Mouse (Mus musculus): ENCODE data around the gene Omp. TPM values are rescaled to one million over a fixed set of nuclear protein-coding genes. Genes with fewer than 3 reads are reported as not detected.

Omp gene
- polyA plus RNA-seq, 1 experiment from 2014 or later: 0.28 TPM

DNA sequence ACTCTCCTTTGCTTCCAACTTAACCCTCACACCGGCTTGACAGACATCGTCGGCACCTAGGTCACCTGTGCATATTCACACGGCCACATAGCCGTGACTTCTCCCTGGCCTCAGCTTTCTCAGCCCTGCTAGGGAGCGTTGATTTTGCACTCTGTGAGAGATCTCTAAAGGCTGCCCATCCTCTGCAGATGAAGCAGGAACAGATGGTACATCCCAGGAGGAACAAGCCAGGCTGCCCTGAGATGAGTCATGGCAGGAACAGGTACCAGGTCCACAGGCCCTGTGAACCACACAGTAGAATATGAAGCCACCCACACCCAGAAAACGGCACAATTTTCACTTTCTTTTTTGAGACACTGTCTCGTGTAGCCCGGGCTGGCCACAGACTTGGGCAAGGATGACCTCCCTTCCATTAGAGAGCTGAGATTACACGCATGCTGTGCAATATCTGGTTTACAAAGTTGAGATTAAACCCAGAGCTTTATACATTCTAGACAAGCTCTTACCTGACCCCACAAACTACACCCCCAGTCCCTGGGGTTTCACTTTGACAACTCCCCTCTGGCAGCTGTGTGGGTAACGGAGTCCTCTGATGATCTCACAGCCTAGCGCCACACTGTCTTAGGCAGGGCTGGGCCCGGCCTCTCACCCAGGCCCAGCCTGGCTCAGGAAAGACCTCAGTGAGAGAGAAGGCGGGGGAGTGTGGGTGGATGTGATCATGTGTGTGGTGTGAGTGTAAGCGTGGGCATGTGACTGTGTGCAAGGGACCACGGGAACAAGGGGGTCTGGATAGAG lies 36.5 kb downstream of the Omp start:
- ATAC-seq: no peak
- 84% methylated on average over 16 of the region's 16 CpGs for WGBS
- H3K4me1 ChIP-seq (replicated peaks): peaks cover 9% of the 10 kb centered on the region
- no peaks in the 10 kb centered on the region for H3K36me3 ChIP-seq
- no peak overlapping the region for H3K27ac ChIP-seq
- no peaks in the 10 kb centered on the region for H3K9me3 ChIP-seq
- 0 out of 2 replicates have a peak overlapping the region, but pooled peaks have one; percentile 19 for H3K9ac ChIP-seq (replicated peaks)
- no peak overlapping the region for H3K4me3 ChIP-seq (replicated peaks)
- H3K4me2 ChIP-seq (replicated peaks): no peak overlapping the region
- peaks cover 28% of the 10 kb centered on the region for H3K27me3 ChIP-seq

DNA sequence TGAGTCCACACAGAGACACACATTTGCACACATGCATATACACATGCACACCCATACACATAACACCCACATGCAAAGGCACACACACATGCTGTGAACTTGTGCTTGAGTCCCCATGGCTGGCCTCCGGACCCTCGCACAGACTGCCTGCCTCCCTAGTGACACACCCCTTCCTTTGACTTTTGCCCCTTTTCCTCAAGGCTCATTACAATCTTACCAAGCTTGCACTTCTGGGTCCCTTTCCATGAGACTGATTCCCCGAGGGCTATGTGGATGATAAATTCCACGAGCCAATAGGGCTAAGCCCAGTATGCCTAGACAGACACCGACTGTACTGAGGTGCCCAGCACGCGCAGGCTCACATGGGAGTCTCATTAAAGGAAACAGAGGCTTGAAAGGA lies 39.0 kb downstream of the Omp start:
- H3K27ac ChIP-seq: no peak overlapping the region
- H3K4me3 ChIP-seq (replicated peaks): no peak overlapping the region
- WGBS: 89% methylated on average over 7 of the region's 7 CpGs
- peaks cover 12% of the 10 kb centered on the region for H3K27me3 ChIP-seq
- no peaks in the 10 kb centered on the region for H3K36me3 ChIP-seq
- no peak for ATAC-seq
- no peaks in the 10 kb centered on the region for H3K9me3 ChIP-seq
- H3K4me2 ChIP-seq (replicated peaks): no peak overlapping the region
- peaks cover 24% of the 10 kb centered on the region for H3K4me1 ChIP-seq (replicated peaks)
- H3K9ac ChIP-seq (replicated peaks): no peak overlapping the region

GRCm38 (mm10) chr7:98104481-98105435 lies 40.5 kb downstream of the Omp start:
- Histone ChIP-seq H3K27me3 (0 out of 2 replicates have a peak, but pooled peaks cover 2% of the 10 kb centered on the region), H3K4me1 (replicated peaks) (peaks cover 23% of the 10 kb centered on the region), H3K9me3 (no peaks in the 10 kb centered on the region), H3K9ac (replicated peaks) (0 out of 2 replicates have a peak overlapping the region, but pooled peaks have one; percentile 32), H3K4me2 (replicated peaks) (no peak overlapping the region), H3K4me3 (replicated peaks) (no peak overlapping the region), H3K36me3 (no peaks in the 10 kb centered on the region), H3K27ac (no peak overlapping the region)
- 70% methylated on average over 16 of the region's 16 CpGs for WGBS
- no peak for ATAC-seq

GRCm38 (mm10) chr7:98103942-98104292 lies 41.4 kb downstream of the Omp start:
- Histone ChIP-seq H3K4me3 (replicated peaks) (no peak overlapping the region), H3K27ac (no peak overlapping the region), H3K4me2 (replicated peaks) (no peak overlapping the region), H3K9ac (replicated peaks) (no peak overlapping the region), H3K36me3 (no peaks in the 10 kb centered on the region), H3K27me3 (no peaks in the 10 kb centered on the region), H3K9me3 (no peaks in the 10 kb centered on the region), H3K4me1 (replicated peaks) (peaks cover 23% of the 10 kb centered on the region)
- ATAC-seq: no peak; the same call in 1 of the 2 replicates
- 84% methylated on average over 5 of the region's 5 CpGs for WGBS

DNA sequence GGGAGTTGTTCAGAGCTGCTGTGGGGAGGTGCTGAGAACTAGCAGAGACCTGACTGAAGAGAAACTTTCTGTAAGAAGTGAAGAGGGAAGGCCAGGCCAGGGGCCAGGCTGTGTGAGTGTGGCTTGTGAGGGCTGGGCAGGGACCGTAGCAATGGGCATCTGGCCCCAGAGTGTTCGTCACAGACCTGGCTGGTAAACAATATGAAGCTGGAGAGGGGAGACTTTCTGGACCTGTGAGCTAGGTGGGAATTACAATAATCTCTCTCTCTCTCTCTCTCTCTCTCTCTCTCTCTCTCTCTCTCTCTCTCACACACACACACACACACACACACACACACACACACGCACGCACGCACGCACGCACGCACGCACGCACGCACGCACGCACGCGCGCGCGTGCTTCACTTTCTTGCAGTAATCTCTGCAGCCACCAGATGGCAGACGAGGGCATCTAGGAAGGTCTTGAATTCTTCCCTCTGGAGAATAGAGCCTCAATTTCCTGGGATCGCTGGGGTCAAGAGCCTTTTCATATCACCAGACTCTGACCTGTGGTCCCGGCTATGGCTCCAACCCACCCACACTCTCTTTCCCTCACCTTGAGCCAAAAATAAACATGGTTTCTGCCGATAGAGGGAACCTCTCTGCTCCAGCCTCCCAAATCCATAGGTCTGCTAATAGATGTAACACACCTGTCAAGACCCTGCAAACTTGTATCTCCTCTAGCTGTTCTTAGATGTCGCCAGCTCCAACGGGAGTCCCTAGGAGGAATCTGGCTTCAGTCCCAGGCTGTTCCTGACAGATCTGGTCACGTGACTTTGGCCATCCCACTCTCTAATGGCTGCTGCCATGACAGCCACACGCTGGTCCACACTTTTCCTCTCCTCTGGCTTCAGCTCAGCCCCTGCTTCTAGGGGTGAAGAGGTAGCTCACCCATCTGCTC lies 42.0 kb downstream of the Omp start:
- Histone ChIP-seq H3K4me1 (replicated peaks) (peaks cover 23% of the 10 kb centered on the region), H3K4me3 (replicated peaks) (peak overlapping the region; percentile 31), H3K27ac (0 out of 2 replicates have a peak overlapping the region, but pooled peaks have one; percentile 51), H3K9ac (replicated peaks) (peak overlapping the region; percentile 65), H3K4me2 (replicated peaks) (peak overlapping the region; percentile 54), H3K36me3 (no peaks in the 10 kb centered on the region), H3K27me3 (no peaks in the 10 kb centered on the region), H3K9me3 (no peaks in the 10 kb centered on the region)
- WGBS: 14% methylated on average over 22 of the region's 26 CpGs
- peak; percentile 84 for ATAC-seq

DNA sequence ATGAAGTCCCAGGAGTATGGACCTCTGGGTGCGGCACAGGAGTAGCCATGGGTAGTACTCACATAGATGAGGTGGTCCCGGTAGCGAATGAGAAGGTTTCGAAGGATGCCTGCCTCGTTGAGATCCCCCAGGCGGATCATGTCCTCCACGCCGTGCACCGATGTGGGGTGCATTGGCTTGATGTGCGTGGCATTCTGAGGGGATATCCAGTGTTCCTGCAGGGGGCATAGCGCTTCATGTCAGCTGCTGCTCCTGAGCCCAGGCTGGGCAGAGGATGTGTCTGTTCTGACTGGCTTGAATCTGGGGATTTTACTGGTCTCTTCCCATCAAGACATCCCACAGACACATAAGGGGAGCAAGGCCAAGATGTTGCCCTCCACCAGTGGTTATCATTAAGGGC lies 42.8 kb downstream of the Omp start:
- 94% methylated on average over 11 of the region's 11 CpGs for WGBS
- Histone ChIP-seq H3K4me1 (replicated peaks) (peaks cover 23% of the 10 kb centered on the region), H3K36me3 (peaks cover 7% of the 10 kb centered on the region), H3K9ac (replicated peaks) (peak overlapping the region; percentile 65; the same call in 1 of the 2 replicates), H3K4me3 (replicated peaks) (no peak overlapping the region), H3K4me2 (replicated peaks) (peak overlapping the region; percentile 54), H3K9me3 (no peaks in the 10 kb centered on the region), H3K27me3 (no peaks in the 10 kb centered on the region), H3K27ac (0 out of 2 replicates have a peak overlapping the region, but pooled peaks have one; percentile 39)
- ATAC-seq: peak; percentile 37

- ATAC-seq: no peak
These were observed 47.7 kb downstream of the Omp start for GRCm38 (mm10) chr7:98097557-98097956.

GRCm38 (mm10) chr7:98095852-98096251 lies 49.5 kb downstream of the Omp start:
- Histone ChIP-seq H3K4me1 (replicated peaks) (no peaks in the 10 kb centered on the region), H3K4me2 (replicated peaks) (no peak overlapping the region), H3K36me3 (peaks cover 39% of the 10 kb centered on the region), H3K27ac (no peak overlapping the region), H3K9ac (replicated peaks) (no peak overlapping the region), H3K27me3 (no peaks in the 10 kb centered on the region), H3K9me3 (no peaks in the 10 kb centered on the region), H3K4me3 (replicated peaks) (no peak overlapping the region)
- 92% methylated on average over 4 of the region's 4 CpGs for WGBS
- no peak for ATAC-seq

More at GRCm38 (mm10) chr7:98097557-98097956, 47.7 kb downstream of the Omp start:
- no peaks in the 10 kb centered on the region for H3K27me3 ChIP-seq
- no peak overlapping the region for H3K4me3 ChIP-seq (replicated peaks)
- H3K4me2 ChIP-seq (replicated peaks): no peak overlapping the region
- H3K9ac ChIP-seq (replicated peaks): no peak overlapping the region
- no peak overlapping the region for H3K27ac ChIP-seq
- 96% methylated on average over 8 of the region's 8 CpGs for WGBS
- H3K36me3 ChIP-seq: peaks cover 28% of the 10 kb centered on the region
- peaks cover 14% of the 10 kb centered on the region for H3K4me1 ChIP-seq (replicated peaks)
- no peaks in the 10 kb centered on the region for H3K9me3 ChIP-seq

Other genes with a start within 250 kb of the Omp start
- gene Gdpd4, start 225.5 kb downstream of the Omp start, polyA plus RNA-seq (2015; fragmentation: Nextera tagmentation; extraction: Ambion mirVana): not detected in 2 replicates
- 17.8 and 19.0 TPM in 2 replicates for gene Myo7a, start 26.0 kb downstream of the Omp start, polyA plus RNA-seq (2015; fragmentation: Nextera tagmentation; extraction: Ambion mirVana)
- gene Capn5, start 32.8 kb upstream of the Omp start, polyA plus RNA-seq (2015; fragmentation: Nextera tagmentation; extraction: Ambion mirVana): 10.1 and 10.8 TPM in 2 replicates
- gene B3gnt6, start 54.0 kb upstream of the Omp start, polyA plus RNA-seq (2015; fragmentation: Nextera tagmentation; extraction: Ambion mirVana): 0.07 and 0.10 TPM in 2 replicates
- gene Acer3, start 175.7 kb upstream of the Omp start, polyA plus RNA-seq (2015; fragmentation: Nextera tagmentation; extraction: Ambion mirVana): 13.6 and 14.9 TPM in 2 replicates
- 6.7 and 7.2 TPM in 2 replicates for gene Tsku, start 215.8 kb upstream of the Omp start, polyA plus RNA-seq (2015; fragmentation: Nextera tagmentation; extraction: Ambion mirVana)